Mouse (Mus musculus) midbrain, embryonic 13.5 days (tissue): ENCODE data around the gene Tmco3. TPM values are rescaled to one million over a fixed set of nuclear protein-coding genes. Genes with fewer than 3 reads are reported as not detected.

Experiments
- ATAC-seq: fragments of 200-750 bp; cut with Nextera tagmentation; 2 replicates; pipeline ENCODE4 v1.8.0; 2017; ENCODE audit warnings: mild to moderate bottlenecking, moderate TSS enrichment, moderate library complexity
- H3K27ac ChIP-seq: fragments of 300-500 bp; sonication (generic); 2 replicates; pipeline ENCODE4 v1.5.1; 2015; ENCODE audit warnings: inconsistent platforms, mild to moderate bottlenecking, moderate library complexity
- H3K27me3 ChIP-seq: fragments of 300-500 bp; sonication (generic); 2 replicates; pipeline ENCODE4 v1.6.1; 2015; ENCODE audit warnings: mild to moderate bottlenecking, inconsistent platforms
- H3K36me3 ChIP-seq: fragments of 300-500 bp; sonication (generic); 2 replicates; pipeline ENCODE4 v1.6.1; 2015; ENCODE audit warnings: mild to moderate bottlenecking, inconsistent platforms
- H3K4me1 ChIP-seq: fragments of 300-500 bp; sonication (generic); replicated peaks from 2 replicates; pipeline ENCODE4 v1.6.1; 2015; ENCODE audit warnings: inconsistent platforms
- H3K4me2 ChIP-seq: fragments of 300-500 bp; sonication (generic); replicated peaks from 2 replicates; pipeline ENCODE4 v1.6.1; 2015; ENCODE audit warnings: moderate library complexity, mild to moderate bottlenecking, inconsistent platforms
- H3K4me3 ChIP-seq: fragments of 300-500 bp; sonication (generic); replicated peaks from 2 replicates; pipeline ENCODE4 v1.5.1; 2015; ENCODE audit warnings: mild to moderate bottlenecking, inconsistent platforms
- H3K9ac ChIP-seq: fragments of 300-500 bp; sonication (generic); replicated peaks from 2 replicates; pipeline ENCODE4 v1.6.1; 2015; ENCODE audit warnings: mild to moderate bottlenecking, inconsistent platforms
- H3K9me3 ChIP-seq: fragments of 300-500 bp; sonication (generic); 2 replicates; pipeline ENCODE4 v1.6.1; 2016; ENCODE audit warnings: mild to moderate bottlenecking, inconsistent platforms
- WGBS: fragments of 180-500 bp; shearing (Covaris S2); methylation state at CpG from one replicate; pipeline ENCODE4 v1.1.7; 2015; 5-methylcytosine and 5-hydroxymethylcytosine counted together
- polyA plus RNA-seq: library from polyadenylated mRNA; unstranded; fragments of >200 nt; fragmentation: Nextera tagmentation; extraction: Ambion mirVana; gene quantifications from 2 replicates; pipeline ENCODE4 v1.2.1, GENCODE M21; 2015

The Tmco3 gene
- 43.1 and 46.9 TPM in 2 replicates for polyA plus RNA-seq

DNA sequence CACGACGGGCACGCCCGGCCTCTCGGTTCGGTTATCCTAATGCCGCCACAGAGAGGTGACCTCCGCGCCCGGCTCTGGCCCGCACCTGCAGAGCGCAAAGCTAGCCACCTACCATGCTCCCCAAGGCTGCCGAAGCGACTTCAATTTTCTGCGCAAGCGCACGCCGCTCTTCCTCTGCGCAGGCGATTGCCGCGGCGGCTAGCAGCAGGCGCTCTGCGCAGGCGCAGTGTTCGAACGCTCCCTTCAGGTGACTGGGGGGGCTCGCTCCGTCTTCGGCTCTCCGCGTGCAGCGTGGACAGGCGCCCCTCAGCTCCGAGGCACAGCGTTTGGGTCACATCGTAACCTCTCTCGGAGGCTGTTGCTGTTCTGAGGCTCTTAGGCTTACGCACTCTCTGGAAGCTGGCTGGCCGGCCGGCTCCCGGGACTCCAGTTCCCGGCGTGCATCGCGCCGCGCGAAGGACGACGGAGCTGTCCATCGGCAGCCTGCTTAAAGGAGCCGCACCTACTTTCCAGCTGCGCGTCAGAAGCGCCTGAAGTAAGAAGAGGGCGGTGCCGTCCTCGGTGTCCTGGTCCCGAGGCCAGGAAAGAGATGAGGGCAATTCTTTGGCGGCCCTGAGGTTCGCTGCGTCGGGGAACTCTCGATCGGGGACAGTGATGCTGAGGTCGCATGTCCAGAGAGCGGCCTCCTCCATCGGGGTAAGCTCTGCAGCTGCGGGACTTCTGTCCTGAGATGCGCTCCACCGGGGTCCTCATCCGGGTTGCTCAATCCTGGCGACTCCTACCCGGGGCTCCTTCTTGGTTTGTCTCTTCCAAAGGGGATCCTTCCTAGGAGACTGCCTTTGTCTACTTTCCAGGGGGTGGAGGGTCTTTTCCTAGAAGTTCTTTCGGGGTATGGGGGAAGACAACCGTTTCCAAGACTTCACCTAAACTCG, at the start of gene Tmco3, which contains the start of gene Dcun1d2:
Gene Tmco3, plus strand, starts transcription at position 499 of the 932 bp plus-strand sequence.
Gene Dcun1d2, minus strand, starts transcription at position 440 of the 932 bp plus-strand sequence.
- Histone ChIP-seq H3K27ac (peak within 1 kb of the TSS; percentile 88), H3K36me3 (peaks cover 18% of the 10 kb centered on the region), H3K4me2 (peak within 1 kb of the TSS; percentile 97), H3K27me3 (no peaks in the 10 kb centered on the region), H3K4me1 (peaks cover 25% of the 10 kb centered on the region), H3K9ac (peak within 1 kb of the TSS; percentile 82), H3K4me3 (peak within 1 kb of the TSS; percentile 85), H3K9me3 (no peaks in the 10 kb centered on the region)
- ATAC-seq = peak; percentile 96
- WGBS = under 1% methylated on average over 79 of the region's 79 CpGs

DNA sequence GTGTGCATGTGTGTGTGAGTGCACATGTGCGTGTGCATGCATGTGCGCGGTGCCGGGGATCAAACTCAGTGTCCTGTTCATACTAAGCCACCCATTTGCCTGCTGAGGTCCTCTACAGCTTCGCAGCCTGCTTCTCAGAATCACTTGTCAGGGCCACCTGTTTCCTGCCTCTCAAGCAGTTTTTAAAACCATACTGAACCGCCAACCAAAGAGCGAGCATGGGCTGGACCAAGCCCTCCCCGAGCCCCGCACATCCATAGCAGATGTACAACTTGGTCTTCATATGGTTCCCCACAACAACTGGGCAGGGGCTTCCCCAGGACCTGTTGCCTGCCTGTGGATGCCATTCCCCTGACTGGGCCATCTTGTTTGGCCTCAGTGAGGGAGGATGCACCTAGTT, 47.9 kb upstream of the Tmco3 start:
- no peak overlapping the region for H3K27ac ChIP-seq
- H3K27me3 ChIP-seq = no peaks in the 10 kb centered on the region
- no peaks in the 10 kb centered on the region for H3K9me3 ChIP-seq
- no peaks in the 10 kb centered on the region for H3K4me1 ChIP-seq
- no peak overlapping the region for H3K4me3 ChIP-seq
- H3K9ac ChIP-seq = no peak overlapping the region
- no peak overlapping the region for H3K4me2 ChIP-seq
- no peak for ATAC-seq
- 90% methylated on average over 9 of the region's 9 CpGs for WGBS
- no peaks in the 10 kb centered on the region for H3K36me3 ChIP-seq

DNA sequence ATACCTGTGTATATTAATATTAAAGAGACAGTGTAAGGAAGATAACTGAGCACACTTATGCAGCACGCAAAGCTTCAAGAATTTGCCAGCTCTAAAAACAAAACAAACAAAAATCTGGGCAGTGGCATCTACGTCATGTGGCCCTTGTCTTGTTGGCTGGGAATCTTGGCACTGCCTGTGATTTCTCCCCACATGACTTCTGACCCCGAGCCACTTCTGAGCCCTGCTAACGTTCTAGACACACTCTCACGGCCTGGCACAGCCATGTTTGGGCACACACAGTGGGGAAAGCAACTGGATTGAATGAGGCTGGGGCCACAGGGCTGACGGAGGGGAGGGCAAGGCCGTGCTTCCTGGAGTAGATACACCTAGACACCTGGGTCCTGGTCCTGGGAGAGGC, 47.3 kb upstream of the Tmco3 start:
- WGBS = 84% methylated on average over 7 of the region's 7 CpGs
- no peak for ATAC-seq
- Histone ChIP-seq H3K27me3 (no peaks in the 10 kb centered on the region), H3K4me1 (no peaks in the 10 kb centered on the region), H3K9ac (no peak overlapping the region), H3K27ac (no peak overlapping the region), H3K9me3 (no peaks in the 10 kb centered on the region), H3K4me2 (no peak overlapping the region), H3K4me3 (no peak overlapping the region), H3K36me3 (no peaks in the 10 kb centered on the region)

DNA sequence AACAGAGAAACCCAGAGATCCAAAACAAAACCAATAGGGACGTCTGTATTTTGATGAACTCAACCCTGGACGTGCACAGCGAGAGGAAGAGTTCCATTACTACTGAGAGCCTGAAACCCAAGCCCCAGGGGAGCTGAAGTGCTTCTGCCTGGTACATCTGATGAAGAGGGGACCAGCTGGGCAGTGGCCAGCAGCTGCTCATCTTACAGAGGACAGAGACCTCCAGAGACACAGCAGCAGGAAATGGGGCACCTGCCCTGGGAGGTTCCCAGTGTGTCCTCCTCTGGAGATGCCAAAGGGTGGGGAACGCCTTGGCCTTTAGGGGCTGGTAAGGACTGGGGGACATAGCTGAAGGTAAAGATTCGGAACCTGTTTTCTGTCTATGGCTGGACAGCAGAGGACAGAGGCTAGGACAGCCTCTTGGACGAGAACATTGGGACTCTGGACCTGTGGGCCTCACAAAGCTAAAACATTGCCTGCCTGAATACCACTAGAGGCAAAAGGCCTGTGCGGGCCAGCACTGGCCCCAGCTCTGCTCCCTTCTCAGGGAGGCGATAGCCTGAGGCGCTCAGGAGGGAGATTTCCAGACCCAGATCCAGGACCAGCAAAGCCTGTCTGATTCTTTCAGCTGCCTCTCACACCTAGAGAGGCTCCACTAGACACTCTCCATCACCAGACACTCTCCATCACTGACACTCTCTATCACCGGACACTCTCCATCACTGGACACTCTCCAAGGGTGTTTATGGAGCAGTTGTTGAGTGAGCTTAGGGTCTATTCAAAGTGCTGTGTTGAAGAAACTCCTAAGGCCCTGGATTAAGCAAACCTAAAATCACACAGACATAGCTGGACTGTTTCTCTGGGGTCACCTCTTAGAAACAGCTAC, 44.8 kb upstream of the Tmco3 start:
- Histone ChIP-seq H3K4me3 (no peak overlapping the region), H3K27ac (no peak overlapping the region), H3K9me3 (no peaks in the 10 kb centered on the region), H3K4me2 (no peak overlapping the region), H3K27me3 (no peaks in the 10 kb centered on the region), H3K36me3 (no peaks in the 10 kb centered on the region), H3K4me1 (no peaks in the 10 kb centered on the region), H3K9ac (no peak overlapping the region)
- 84% methylated on average over 10 of the region's 10 CpGs for WGBS
- no peak for ATAC-seq

DNA sequence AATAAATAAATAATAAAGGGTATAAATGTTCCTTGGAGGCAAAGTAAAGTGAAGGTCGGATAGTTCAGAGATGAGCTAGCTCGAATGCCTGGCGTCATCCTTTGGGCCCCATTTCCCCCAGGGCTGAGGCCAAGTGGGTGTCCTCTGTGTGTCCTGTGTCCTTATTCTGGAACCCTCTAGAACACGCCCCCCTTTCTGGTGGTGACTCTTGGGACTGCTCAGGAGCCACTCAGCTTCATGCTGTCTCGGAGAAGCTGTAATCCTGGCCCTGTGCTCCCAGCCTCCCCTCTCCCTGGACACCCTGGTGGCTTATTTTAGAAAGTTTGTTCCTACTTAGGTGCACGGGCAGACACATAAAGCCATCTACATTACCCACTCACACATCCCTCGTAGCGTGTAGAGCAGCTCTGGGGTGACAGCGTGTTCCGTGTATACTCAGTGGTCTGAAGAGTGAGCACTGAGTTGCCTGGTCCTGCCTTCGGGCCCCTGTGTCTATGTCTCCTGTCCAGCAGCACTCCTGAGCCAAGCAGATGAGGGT, 43.6 kb upstream of the Tmco3 start:
- no peaks in the 10 kb centered on the region for H3K36me3 ChIP-seq
- H3K4me1 ChIP-seq = no peaks in the 10 kb centered on the region
- no peak overlapping the region for H3K4me2 ChIP-seq
- H3K4me3 ChIP-seq = no peak overlapping the region
- ATAC-seq = no peak
- no peaks in the 10 kb centered on the region for H3K27me3 ChIP-seq
- H3K9ac ChIP-seq = no peak overlapping the region
- no peaks in the 10 kb centered on the region for H3K9me3 ChIP-seq
- 88% methylated on average over 11 of the region's 11 CpGs for WGBS
- no peak overlapping the region for H3K27ac ChIP-seq

DNA sequence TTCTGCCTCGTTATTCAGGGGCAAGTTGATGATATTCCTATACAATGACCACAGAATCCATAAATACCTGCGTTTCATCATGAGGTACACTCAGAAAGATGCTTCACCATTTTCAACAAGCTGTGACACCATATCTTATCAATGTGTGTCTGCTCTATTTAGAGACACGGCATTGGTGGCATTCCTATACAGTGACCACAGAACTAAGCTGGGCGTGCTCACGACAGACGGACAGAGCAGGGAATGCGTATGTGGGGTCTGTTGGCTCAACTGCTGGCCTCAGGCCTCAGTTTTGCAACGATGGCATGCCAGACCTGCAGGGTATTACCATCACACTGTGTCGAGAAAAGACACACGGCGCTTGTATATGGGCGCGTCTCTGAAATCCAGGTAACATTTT, 35.2 kb upstream of the Tmco3 start:
- Histone ChIP-seq H3K27ac (no peak overlapping the region), H3K4me3 (no peak overlapping the region), H3K9me3 (no peaks in the 10 kb centered on the region), H3K9ac (no peak overlapping the region), H3K36me3 (peaks cover 28% of the 10 kb centered on the region), H3K4me2 (no peak overlapping the region), H3K4me1 (no peaks in the 10 kb centered on the region), H3K27me3 (no peaks in the 10 kb centered on the region)
- WGBS = 90% methylated on average over 13 of the region's 13 CpGs
- ATAC-seq = no peak

DNA sequence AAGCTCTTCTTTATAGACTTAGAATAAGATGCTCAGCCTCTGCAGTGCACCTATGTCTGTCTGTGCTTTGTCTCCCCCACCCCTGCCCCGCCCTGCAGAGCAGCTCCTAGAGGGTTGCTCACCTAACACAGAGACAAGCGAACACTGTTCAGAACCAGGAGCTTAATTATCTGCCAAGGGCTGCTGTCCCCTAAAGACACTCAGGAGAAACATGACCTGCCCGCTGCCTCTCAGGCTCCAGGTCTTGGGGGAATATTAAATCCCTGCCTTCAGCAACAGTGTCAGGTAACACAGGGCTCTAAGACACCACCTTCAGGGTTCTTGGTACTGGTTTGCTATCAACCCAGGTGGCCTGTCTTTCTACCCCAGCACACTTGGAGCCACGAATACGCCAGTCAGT, 34.6 kb upstream of the Tmco3 start:
- no peaks in the 10 kb centered on the region for H3K9me3 ChIP-seq
- H3K27me3 ChIP-seq = no peaks in the 10 kb centered on the region
- H3K9ac ChIP-seq = no peak overlapping the region
- H3K4me3 ChIP-seq = no peak overlapping the region
- no peak overlapping the region for H3K4me2 ChIP-seq
- H3K36me3 ChIP-seq = peaks cover 33% of the 10 kb centered on the region
- H3K4me1 ChIP-seq = no peaks in the 10 kb centered on the region
- H3K27ac ChIP-seq = no peak overlapping the region
- 85% methylated on average over 5 of the region's 5 CpGs for WGBS
- ATAC-seq = no peak

DNA sequence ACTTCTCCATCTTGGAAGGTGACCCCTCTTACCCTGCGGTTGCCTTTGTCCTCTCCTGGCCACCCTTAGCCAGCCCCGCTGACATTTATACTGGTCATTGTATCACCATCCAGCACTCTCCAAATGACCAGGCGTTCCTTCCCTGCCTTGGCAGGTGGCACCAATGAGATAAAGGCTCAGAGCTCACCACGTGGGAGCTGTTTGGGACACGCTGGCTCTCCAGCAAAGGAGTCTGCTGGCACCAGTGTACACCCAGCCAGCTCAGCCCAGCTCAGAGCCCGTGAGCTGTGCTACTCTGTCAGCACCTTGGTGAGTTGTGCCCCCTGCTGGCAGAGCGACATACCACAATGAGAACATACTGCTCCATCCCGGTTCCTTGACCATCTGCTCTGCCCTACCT, 34.0 kb upstream of the Tmco3 start, which contains the start of gene Adprhl1:
Gene Adprhl1, minus strand, starts transcription at position 144 of the 400 bp plus-strand sequence.
- H3K9me3 ChIP-seq = no peaks in the 10 kb centered on the region
- H3K27me3 ChIP-seq = no peaks in the 10 kb centered on the region
- no peak within 1 kb of the TSS for H3K27ac ChIP-seq
- WGBS = 39% methylated on average over 8 of the region's 8 CpGs
- no peak within 1 kb of the TSS for H3K4me2 ChIP-seq
- H3K4me1 ChIP-seq = no peaks in the 10 kb centered on the region
- peak; percentile 82 for ATAC-seq
- no peak within 1 kb of the TSS for H3K9ac ChIP-seq
- H3K36me3 ChIP-seq = peaks cover 39% of the 10 kb centered on the region
- H3K4me3 ChIP-seq = no peak within 1 kb of the TSS

DNA sequence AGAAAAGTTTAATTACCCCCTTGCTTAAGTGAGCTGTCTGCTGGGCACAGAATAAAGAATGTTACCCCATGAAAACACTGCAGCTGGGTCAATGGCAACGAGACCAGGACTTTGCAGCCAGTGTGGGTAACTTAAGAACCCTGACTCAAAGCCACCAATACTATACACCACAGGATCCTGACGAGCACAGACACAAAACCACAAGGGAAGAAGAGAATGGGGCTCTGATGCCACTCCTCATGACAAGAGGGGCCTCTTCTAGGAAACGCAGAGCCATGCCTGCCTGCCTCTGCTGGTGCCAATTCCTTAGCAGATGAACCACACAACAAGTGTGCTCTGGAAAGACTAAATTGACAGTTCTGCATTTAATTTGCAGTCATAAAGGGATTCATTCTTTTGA, 24.6 kb upstream of the Tmco3 start:
- no peak for ATAC-seq
- Histone ChIP-seq H3K27ac (no peak overlapping the region), H3K4me3 (no peak overlapping the region), H3K27me3 (no peaks in the 10 kb centered on the region), H3K4me1 (no peaks in the 10 kb centered on the region), H3K9me3 (no peaks in the 10 kb centered on the region), H3K36me3 (peaks cover 50% of the 10 kb centered on the region), H3K4me2 (no peak overlapping the region), H3K9ac (no peak overlapping the region)
- 74% methylated on average over 3 of the region's 3 CpGs for WGBS

DNA sequence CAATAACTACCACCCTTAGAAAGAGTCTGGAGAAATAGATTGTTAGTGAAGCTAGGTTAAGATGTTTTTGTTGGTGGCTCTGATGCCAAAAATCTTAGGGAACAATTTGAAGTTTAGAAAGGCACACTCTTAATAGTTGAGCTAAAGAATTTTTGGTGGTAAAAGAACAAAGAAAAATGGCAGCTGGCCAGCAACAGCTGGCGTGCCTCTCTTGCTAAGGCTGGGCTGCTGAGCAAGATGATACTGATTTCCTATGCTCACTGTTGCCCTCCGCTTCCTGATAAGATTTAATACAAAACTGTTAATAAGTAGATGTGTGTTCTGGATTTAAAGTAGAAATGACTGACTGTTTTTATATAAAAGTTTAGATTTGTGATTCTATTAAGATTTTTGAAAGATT, 20.4 kb upstream of the Tmco3 start:
- no peak for ATAC-seq
- 92% methylated on average over 2 of the region's 2 CpGs for WGBS
- no peak overlapping the region for H3K4me3 ChIP-seq
- no peaks in the 10 kb centered on the region for H3K27me3 ChIP-seq
- no peaks in the 10 kb centered on the region for H3K9me3 ChIP-seq
- H3K9ac ChIP-seq = no peak overlapping the region
- H3K4me1 ChIP-seq = no peaks in the 10 kb centered on the region
- H3K36me3 ChIP-seq = peaks cover 58% of the 10 kb centered on the region
- no peak overlapping the region for H3K27ac ChIP-seq
- H3K4me2 ChIP-seq = no peak overlapping the region

DNA sequence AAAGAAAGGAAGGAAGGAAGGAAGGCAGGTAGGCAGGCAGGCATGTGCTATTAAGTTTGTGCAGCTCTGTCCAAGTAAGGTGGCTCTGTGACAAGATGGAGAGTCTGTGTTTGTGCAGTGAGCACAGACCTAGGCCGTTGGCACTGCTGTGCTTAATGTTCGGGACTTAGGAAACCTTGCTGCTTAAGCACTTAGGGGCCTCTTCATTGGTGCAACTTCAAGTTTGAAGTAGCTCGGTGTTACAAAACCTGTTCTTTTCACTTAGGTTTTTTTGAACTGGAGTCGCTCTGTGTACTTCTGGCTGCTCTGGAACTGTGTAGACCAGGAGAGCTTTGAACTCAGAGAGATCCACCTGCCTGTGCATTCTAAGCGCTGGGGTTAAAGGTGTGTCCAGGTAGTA, 15.2 kb upstream of the Tmco3 start:
- Histone ChIP-seq H3K4me1 (no peaks in the 10 kb centered on the region), H3K27me3 (no peaks in the 10 kb centered on the region), H3K27ac (no peak overlapping the region), H3K9me3 (no peaks in the 10 kb centered on the region), H3K4me3 (no peak overlapping the region), H3K9ac (no peak overlapping the region), H3K4me2 (no peak overlapping the region), H3K36me3 (peaks cover 66% of the 10 kb centered on the region)
- 93% methylated on average over 5 of the region's 5 CpGs for WGBS
- no peak for ATAC-seq
